Mouse (Mus musculus): Measurements from ENCODE around the gene Gp9.
A peak's percentile ranks its signal among the peaks of the same experiment; 100 is the strongest.
"Not testable (repeated sequence)": the region's sequence is repeated elsewhere in the genome, so short reads cannot be mapped to it uniquely, and the experiment has no call there.

Gp9 gene

GRCm38 (mm10) chr6:87750184-87750910 is 27.5 kb upstream of the Gp9 start:
- DNase-seq: no peak

- no peak for DNase-seq
These were observed 26.3 kb upstream of the Gp9 start for GRCm38 (mm10) chr6:87751574-87751973.

GRCm38 (mm10) chr6:87755196-87755595 is 22.7 kb upstream of the Gp9 start:
- no peak for DNase-seq

- no peak for DNase-seq
These were observed 21.0 kb upstream of the Gp9 start for GRCm38 (mm10) chr6:87756896-87757295.

- DNase-seq: no peak
These were observed 18.5 kb upstream of the Gp9 start for GRCm38 (mm10) chr6:87759404-87759803.

GRCm38 (mm10) chr6:87759850-87760249 is 18.0 kb upstream of the Gp9 start:
- DNase-seq: no peak

- no peak for DNase-seq
These were observed 15.7 kb upstream of the Gp9 start for GRCm38 (mm10) chr6:87762161-87762560.

- peak; percentile 28 for DNase-seq
These were observed 14.2 kb upstream of the Gp9 start for GRCm38 (mm10) chr6:87763376-87764280.

- not testable (repeated sequence) for DNase-seq
These were observed 13.6 kb upstream of the Gp9 start for GRCm38 (mm10) chr6:87764296-87764695.

- no peak for DNase-seq
These were observed 7.2 kb upstream of the Gp9 start for GRCm38 (mm10) chr6:87770626-87771025.

GRCm38 (mm10) chr6:87774466-87774865 is 3.4 kb upstream of the Gp9 start:
- no peak for DNase-seq

GRCm38 (mm10) chr6:87774909-87775308 is 3.0 kb upstream of the Gp9 start:
- no peak for DNase-seq

- DNase-seq: no peak
These were observed 2.2 kb upstream of the Gp9 start for GRCm38 (mm10) chr6:87775588-87776245.

- no peak for DNase-seq
These were observed 1.2 kb upstream of the Gp9 start for GRCm38 (mm10) chr6:87776663-87777062.

GRCm38 (mm10) chr6:87778294-87779173 is 662 bp downstream of the Gp9 start:
- no peak for DNase-seq

GRCm38 (mm10) chr6:87779174-87780165 is 1.6 kb downstream of the Gp9 start:
- no peak for DNase-seq

- no peak for DNase-seq
These were observed 2.9 kb downstream of the Gp9 start for GRCm38 (mm10) chr6:87780546-87781301.

- DNase-seq: no peak
These were observed 6.2 kb downstream of the Gp9 start for GRCm38 (mm10) chr6:87784033-87784432.

GRCm38 (mm10) chr6:87786621-87787020 is 8.7 kb downstream of the Gp9 start:
- DNase-seq: no peak

- DNase-seq: no peak
These were observed 9.4 kb downstream of the Gp9 start for GRCm38 (mm10) chr6:87787108-87787890.

Data from thymus, postnatal 14 days (tissue).